In the genomic region with DNA sequence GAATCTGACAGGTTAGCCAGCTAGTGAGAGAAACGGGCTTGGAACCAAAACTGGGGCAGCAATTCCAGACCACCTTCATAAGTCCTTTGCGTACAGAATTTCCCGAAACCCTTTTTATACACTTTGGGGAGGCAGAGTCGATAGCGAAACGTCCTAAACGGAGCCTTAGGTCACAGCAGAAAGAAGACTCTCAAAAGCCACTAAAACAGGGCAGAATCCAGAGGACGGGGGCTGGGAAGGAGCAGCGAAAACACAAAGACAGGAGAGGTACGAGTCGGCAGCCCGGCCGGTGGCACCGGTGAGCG, we compare ENCODE assay signal across 8 mouse cellular contexts. TPM values are rescaled to one million over a fixed set of nuclear protein-coding genes. Genes with fewer than 3 reads are reported as not detected.
DNase-seq lines count a peak whose midpoint lies in the region; ATAC-seq and TF ChIP-seq lines count a peak whose summit lies in the region.

No protein-coding gene starts in this region.

- no peak for TF ChIP-seq POLR2A in limb, embryonic 14.5 days (IDR thresholded peaks at IDR 0.05; ENCODE audit: borderline replicate concordance, extremely low read depth, insufficient read depth, insufficient read length)

- H3K4me1 ChIP-seq in limb, embryonic 14.5 days (ENCODE audit: control insufficient read depth, insufficient read depth, low read length): peaks cover 25% of the 10 kb centered on the region
- peaks cover 22% of the 10 kb centered on the region for H3K4me1 ChIP-seq in stomach, embryonic 15.5 days

- H3K27ac ChIP-seq in limb, embryonic 14.5 days (replicated peaks; ENCODE audit: low read depth, low read length): peak overlapping the region; percentile 91
- peak overlapping the region; percentile 98 for H3K27ac ChIP-seq in stomach, embryonic 15.5 days

- no peaks in the 10 kb centered on the region for H3K9me3 ChIP-seq in limb, embryonic 14.5 days (ENCODE audit: control insufficient read depth, low read length)
- no peaks in the 10 kb centered on the region for H3K9me3 ChIP-seq in stomach, embryonic 15.5 days

- peaks cover 20% of the 10 kb centered on the region for H3K36me3 ChIP-seq in limb, embryonic 14.5 days (ENCODE audit: control insufficient read depth, insufficient read depth, low read length)
- peaks cover 4% of the 10 kb centered on the region; the same call in 1 of the 2 replicates for H3K36me3 ChIP-seq in stomach, embryonic 15.5 days

- WGBS in limb, embryonic 14.5 days: 3% methylated on average over 15 of the region's 15 CpGs
- WGBS in stomach, embryonic 15.5 days: 0% methylated on average over 15 of the region's 15 CpGs

- H3K4me2 ChIP-seq in limb, embryonic 14.5 days (replicated peaks; ENCODE audit: low read depth, low read length, severe bottlenecking): peak overlapping the region; percentile 91
- peak overlapping the region; percentile 69 for H3K4me2 ChIP-seq in stomach, embryonic 15.5 days

- DNase-seq in cerebellum, adult 9-10 months: peak; percentile 53
- DNase-seq in cerebellum, postnatal 36 days: no peak
- DNase-seq in retina, postnatal 1 day: peak; percentile 12
- DNase-seq in retina, embryonic 14.5 days (ENCODE audit: low spot score): no peak
- no peak for DNase-seq in limb, embryonic 14.5 days (ENCODE audit: low spot score)
- no peak for DNase-seq in spleen, adult 18-20 months

- H3K4me3 ChIP-seq in limb, embryonic 14.5 days (replicated peaks; ENCODE audit: low read length): peak overlapping the region; percentile 95
- H3K4me3 ChIP-seq in stomach, embryonic 15.5 days (replicated peaks): peak overlapping the region; percentile 96

- H3K9ac ChIP-seq in limb, embryonic 14.5 days (ENCODE audit: low read depth, low read length, severe bottlenecking): peak overlapping the region; percentile 89
- H3K9ac ChIP-seq in stomach, embryonic 15.5 days: peak overlapping the region; percentile 78

- H3K27me3 ChIP-seq in limb, embryonic 14.5 days (ENCODE audit: control insufficient read depth, insufficient read depth, low read length): no peaks in the 10 kb centered on the region
- H3K27me3 ChIP-seq in stomach, embryonic 15.5 days (replicated peaks): no peaks in the 10 kb centered on the region

- no peak for ATAC-seq in limb, embryonic 14.5 days (ENCODE audit: low FRiP score, low read depth)
- ATAC-seq in stomach, embryonic 15.5 days (ENCODE audit: insufficient read depth, low FRiP score, low read depth): no peak
- ATAC-seq in CD4-positive, CD25-positive, alpha-beta regulatory T cell, adult 4 months: no peak

RNA-seq across cellular contexts. Expression of gene Ccnt1, which starts 3.8 kb away (rescaled TPM):
- 19.4 and 21.6 TPM in 2 replicates for polyA plus RNA-seq in limb, embryonic 14.5 days (2012; rRNA removed)
- polyA plus RNA-seq in limb, embryonic 14.5 days (2014; fragmentation: Nextera tagmentation; extraction: Ambion mirVana): 45.3 and 53.4 TPM in 2 replicates
- 46.7 and 48.6 TPM in 2 replicates for polyA plus RNA-seq in stomach, embryonic 15.5 days (2015; fragmentation: Nextera tagmentation; extraction: Ambion mirVana)
- polyA plus RNA-seq in CD4-positive, CD25-positive, alpha-beta regulatory T cell, adult 4 months (2017; shearing (Covaris generic)): 100 to 1,000 TPM; 103 to 104 TPM

RNA-seq across cellular contexts. Expression of gene 4930415O20Rik, which starts 3.9 kb away (rescaled TPM):
- not detected in 2 replicates for polyA plus RNA-seq in limb, embryonic 14.5 days (2012; rRNA removed)
- 0.37 TPM in 1 of 2 replicates, not detected in the other for polyA plus RNA-seq in limb, embryonic 14.5 days (2014; fragmentation: Nextera tagmentation; extraction: Ambion mirVana)
- polyA plus RNA-seq in stomach, embryonic 15.5 days (2015; fragmentation: Nextera tagmentation; extraction: Ambion mirVana): 0.43 TPM in 1 of 2 replicates, not detected in the other
- not detected for polyA plus RNA-seq in CD4-positive, CD25-positive, alpha-beta regulatory T cell, adult 4 months (2017; shearing (Covaris generic))

RNA-seq across cellular contexts. Expression of gene Kansl2, which starts 32.9 kb away (rescaled TPM):
- 99.8 and 105 TPM in 2 replicates for polyA plus RNA-seq in limb, embryonic 14.5 days (2012; rRNA removed)
- polyA plus RNA-seq in limb, embryonic 14.5 days (2014; fragmentation: Nextera tagmentation; extraction: Ambion mirVana): 104 and 108 TPM in 2 replicates
- polyA plus RNA-seq in stomach, embryonic 15.5 days (2015; fragmentation: Nextera tagmentation; extraction: Ambion mirVana): 79.4 and 86.7 TPM in 2 replicates
- polyA plus RNA-seq in CD4-positive, CD25-positive, alpha-beta regulatory T cell, adult 4 months (2017; shearing (Covaris generic)): 10 to 100 TPM; 27.2 to 36.2 TPM

RNA-seq across cellular contexts. Expression of gene Adcy6, which starts 43.0 kb away (rescaled TPM):
- 74.0 and 82.0 TPM in 2 replicates for polyA plus RNA-seq in limb, embryonic 14.5 days (2012; rRNA removed)
- 14.3 and 16.2 TPM in 2 replicates for polyA plus RNA-seq in limb, embryonic 14.5 days (2014; fragmentation: Nextera tagmentation; extraction: Ambion mirVana)
- 21.9 and 22.5 TPM in 2 replicates for polyA plus RNA-seq in stomach, embryonic 15.5 days (2015; fragmentation: Nextera tagmentation; extraction: Ambion mirVana)
- 1 to 10 TPM; 1.1 to 1.5 TPM for polyA plus RNA-seq in CD4-positive, CD25-positive, alpha-beta regulatory T cell, adult 4 months (2017; shearing (Covaris generic))

Comparison
In these comparisons a context has a peak if more than half of its experiments do, and no peak if none do; other contexts are left out.
1. DNase-seq: peak in cerebellum, adult 9-10 months (single experiment) and retina, postnatal 1 day (single experiment); none in cerebellum, postnatal 36 days (0 of 2), retina, embryonic 14.5 days (single experiment), limb, embryonic 14.5 days (single experiment) and spleen, adult 18-20 months (0 of 2).